17 mouse cellular contexts compared by ENCODE assay signal in genomic region chr10:76259566-76260232, GRCm38 (mm10). TPM values are rescaled to one million over a fixed set of nuclear protein-coding genes. Genes with fewer than 3 reads are reported as not detected.
A peak's percentile ranks its signal among the peaks of the same experiment; 100 is the strongest.
DNase-seq lines count a peak whose midpoint lies in the region; ATAC-seq lines count a peak whose summit lies in the region.
"Had no signal": no experiment of that assay in that cellular context is flagged by ENCODE, and none has a peak within 500 bp of the region (broad histone marks: within the 10 kb centered on the region; RNA-seq: fewer than 3 reads in every experiment).

No protein-coding gene starts in this region.

- no peak overlapping the region for H3K4me2 ChIP-seq in kidney, embryonic 15.5 days
- H3K4me2 ChIP-seq in midbrain, embryonic 11.5 days: no peak overlapping the region
- H3K4me2 ChIP-seq in midbrain, embryonic 16.5 days (ENCODE audit: low read length): no peak overlapping the region
- H3K4me2 ChIP-seq: forebrain, embryonic 13.5 days; hindbrain, embryonic 15.5 days; limb, embryonic 13.5 days; liver, embryonic 15.5 days had no signal

- H3K9me3 ChIP-seq in kidney, embryonic 15.5 days (replicated peaks): no peaks in the 10 kb centered on the region
- no peaks in the 10 kb centered on the region for H3K9me3 ChIP-seq in midbrain, embryonic 11.5 days (ENCODE audit: control insufficient read depth, low read length)
- no peaks in the 10 kb centered on the region for H3K9me3 ChIP-seq in midbrain, embryonic 16.5 days (replicated peaks; ENCODE audit: control insufficient read depth, low read length, poor library complexity, severe bottlenecking)
- H3K9me3 ChIP-seq: forebrain, embryonic 13.5 days; hindbrain, embryonic 15.5 days; limb, embryonic 13.5 days; liver, embryonic 15.5 days; megakaryocyte, embryonic 14.5 days had no signal

- H3K36me3 ChIP-seq in kidney, embryonic 15.5 days: peaks cover 7% of the 10 kb centered on the region; the same call in 1 of the 2 replicates
- no peaks in the 10 kb centered on the region for H3K36me3 ChIP-seq in midbrain, embryonic 11.5 days (ENCODE audit: control insufficient read depth, insufficient read depth, low read length)
- peaks cover 7% of the 10 kb centered on the region; the same call in 1 of the 2 replicates for H3K36me3 ChIP-seq in midbrain, embryonic 16.5 days (ENCODE audit: control insufficient read depth, insufficient read depth, low read length)
- H3K36me3 ChIP-seq: liver, embryonic 15.5 days had no signal

- no peaks in the 10 kb centered on the region for H3K27me3 ChIP-seq in kidney, embryonic 15.5 days
- H3K27me3 ChIP-seq in midbrain, embryonic 11.5 days (ENCODE audit: control insufficient read depth, insufficient read depth, low read length): no peaks in the 10 kb centered on the region
- H3K27me3 ChIP-seq in midbrain, embryonic 16.5 days (ENCODE audit: control insufficient read depth, insufficient read depth, low read depth, low read length): no peaks in the 10 kb centered on the region
- H3K27me3 ChIP-seq: forebrain, embryonic 13.5 days; hindbrain, embryonic 15.5 days; limb, embryonic 13.5 days; liver, embryonic 15.5 days had no signal

- H3K4me3 ChIP-seq in kidney, embryonic 15.5 days (replicated peaks): no peak overlapping the region
- H3K4me3 ChIP-seq in midbrain, embryonic 11.5 days (ENCODE audit: low read depth, low read length): no peak overlapping the region
- H3K4me3 ChIP-seq in midbrain, embryonic 16.5 days (ENCODE audit: low read depth, low read length): no peak overlapping the region
- H3K4me3 ChIP-seq: forebrain, embryonic 13.5 days; hindbrain, embryonic 15.5 days; limb, embryonic 13.5 days; liver, embryonic 15.5 days; megakaryocyte, embryonic 14.5 days had no signal

- WGBS in kidney, embryonic 15.5 days: 74% methylated on average over 18 of the region's 18 CpGs
- WGBS in midbrain, embryonic 11.5 days: 73% methylated on average over 18 of the region's 18 CpGs
- 71% methylated on average over 18 of the region's 18 CpGs for WGBS in midbrain, embryonic 16.5 days

- H3K27ac ChIP-seq in kidney, embryonic 15.5 days: no peak overlapping the region
- H3K27ac ChIP-seq in midbrain, embryonic 11.5 days (ENCODE audit: low read depth, low read length): no peak overlapping the region
- H3K27ac ChIP-seq in midbrain, embryonic 16.5 days (ENCODE audit: low read length): no peak overlapping the region
- H3K27ac ChIP-seq: forebrain, embryonic 13.5 days; hindbrain, embryonic 15.5 days; limb, embryonic 13.5 days; liver, embryonic 15.5 days had no signal

- ATAC-seq in kidney, embryonic 15.5 days (replicated peaks; ENCODE audit: low FRiP score): no peak
- no peak for ATAC-seq in midbrain, embryonic 11.5 days (ENCODE audit: low FRiP score)
- ATAC-seq in midbrain, embryonic 16.5 days: no peak
- ATAC-seq: forebrain, embryonic 13.5 days had no signal

- H3K9ac ChIP-seq in kidney, embryonic 15.5 days: no peak overlapping the region
- no peak overlapping the region for H3K9ac ChIP-seq in midbrain, embryonic 11.5 days (ENCODE audit: low read length)
- no peak overlapping the region for H3K9ac ChIP-seq in midbrain, embryonic 16.5 days (ENCODE audit: low read depth, low read length)
- H3K9ac ChIP-seq: forebrain, embryonic 13.5 days; hindbrain, embryonic 15.5 days; limb, embryonic 13.5 days; liver, embryonic 15.5 days had no signal

- DNase-seq in kidney, postnatal 10 days: peak; percentile 30
- peak; percentile 85 for DNase-seq in midbrain, embryonic 11.5 days (ENCODE audit: low spot score, missing footprints)
- DNase-seq in embryo, embryonic 11 days: peak; percentile 54
- no peak for DNase-seq in retina, embryonic 14.5 days (ENCODE audit: low spot score)
- DNase-seq in spleen, postnatal 14 days (ENCODE audit: low spot score in 2 of 2): no peak
- DNase-seq: adrenal gland, postnatal 25 days; cerebellum, postnatal 25 days; kidney, adult 11 months; kidney, postnatal 25 days; right cerebral cortex, postnatal 4 days had no signal

- H3K4me1 ChIP-seq in kidney, embryonic 15.5 days: no peaks in the 10 kb centered on the region
- H3K4me1 ChIP-seq in midbrain, embryonic 11.5 days (ENCODE audit: control insufficient read depth, insufficient read depth, low read length): peaks cover 4% of the 10 kb centered on the region
- peaks cover 2% of the 10 kb centered on the region; the same call in 1 of the 2 replicates for H3K4me1 ChIP-seq in midbrain, embryonic 16.5 days (ENCODE audit: control insufficient read depth, insufficient read depth, low read length)
- H3K4me1 ChIP-seq: forebrain, embryonic 13.5 days; limb, embryonic 13.5 days; liver, embryonic 15.5 days had no signal

RNA-seq across cellular contexts. Expression of gene S100b, which starts 6.0 kb away (rescaled TPM):
- polyA plus RNA-seq in kidney, embryonic 15.5 days (2015; fragmentation: Nextera tagmentation; extraction: Ambion mirVana): 0.50 and 0.84 TPM in 2 replicates
- 0.20 and 0.21 TPM in 2 replicates for polyA plus RNA-seq in midbrain, embryonic 11.5 days (2014; fragmentation: Nextera tagmentation; extraction: Ambion mirVana)
- polyA plus RNA-seq in midbrain, embryonic 16.5 days (2015; fragmentation: Nextera tagmentation; extraction: Ambion mirVana): 0.92 and 2.1 TPM in 2 replicates
- polyA plus RNA-seq: forebrain, embryonic 13.5 days had no signal

RNA-seq across cellular contexts. Expression of gene Prmt2, which starts 22.0 kb away (rescaled TPM):
- polyA plus RNA-seq in kidney, embryonic 15.5 days (2015; fragmentation: Nextera tagmentation; extraction: Ambion mirVana): 54.5 and 58.9 TPM in 2 replicates
- 106 and 115 TPM in 2 replicates for polyA plus RNA-seq in midbrain, embryonic 11.5 days (2014; fragmentation: Nextera tagmentation; extraction: Ambion mirVana)
- polyA plus RNA-seq in midbrain, embryonic 16.5 days (2015; fragmentation: Nextera tagmentation; extraction: Ambion mirVana): 419 and 423 TPM in 2 replicates

Comparison
In these comparisons a context has a peak if more than half of its experiments do, and no peak if none do; other contexts are left out.
1. DNase-seq: peak in kidney, postnatal 10 days (single experiment), midbrain, embryonic 11.5 days (single experiment) and embryo, embryonic 11 days (single experiment); none in retina, embryonic 14.5 days (single experiment) and spleen, postnatal 14 days (0 of 2).